Mouse (Mus musculus) skeletal muscle tissue, postnatal 0 days (tissue): Measurements from ENCODE around the gene Cntnap2. TPM values are rescaled to one million over a fixed set of nuclear protein-coding genes. Genes with fewer than 3 reads are reported as not detected.

ENCODE experiments used
- polyA plus RNA-seq: library from polyadenylated mRNA; unstranded; fragments of >200 nt; fragmentation: Nextera tagmentation; extraction: Ambion mirVana; gene quantifications from 2 replicates; pipeline ENCODE4 v1.2.1, GENCODE M21; 2015

Gene Cntnap2
- 0.96 and 1.6 TPM in 2 replicates for polyA plus RNA-seq

DNA sequence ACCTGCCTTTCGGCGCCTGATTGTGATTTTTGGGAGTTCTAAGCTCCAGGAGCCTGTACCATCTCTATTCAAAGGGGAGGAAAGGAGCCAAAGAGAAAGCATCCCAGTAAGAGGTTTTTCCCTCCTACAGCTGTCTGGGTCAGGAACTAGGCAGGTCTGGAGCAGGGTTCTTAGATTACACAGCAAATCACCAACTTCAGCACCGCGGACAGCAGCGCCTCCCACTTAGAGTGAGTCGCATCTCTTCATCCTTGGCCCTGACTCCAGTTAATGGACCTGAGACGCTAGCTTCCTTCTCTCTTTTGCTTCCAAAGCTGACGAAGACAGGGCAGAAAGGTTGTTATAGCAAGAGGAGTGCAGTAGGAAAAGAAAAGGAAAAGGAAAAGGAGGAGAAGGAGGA lies at the start of gene Cntnap2:
TSS of gene Cntnap2 (plus strand) at position 267 of the 400 bp plus-strand sequence.

